Mouse (Mus musculus) frontal cortex, postnatal 36 days (tissue): ENCODE results near the gene Arl5c.
A peak's percentile ranks its signal among the peaks of the same experiment; 100 is the strongest.

Source experiments
- DNase-seq, 2 experiments: peaks; one replicate each; pipeline ENCODE4 v3.0.0; 2022; ENCODE audit warnings: low spot score in 2 of 2

Arl5c gene

DNA sequence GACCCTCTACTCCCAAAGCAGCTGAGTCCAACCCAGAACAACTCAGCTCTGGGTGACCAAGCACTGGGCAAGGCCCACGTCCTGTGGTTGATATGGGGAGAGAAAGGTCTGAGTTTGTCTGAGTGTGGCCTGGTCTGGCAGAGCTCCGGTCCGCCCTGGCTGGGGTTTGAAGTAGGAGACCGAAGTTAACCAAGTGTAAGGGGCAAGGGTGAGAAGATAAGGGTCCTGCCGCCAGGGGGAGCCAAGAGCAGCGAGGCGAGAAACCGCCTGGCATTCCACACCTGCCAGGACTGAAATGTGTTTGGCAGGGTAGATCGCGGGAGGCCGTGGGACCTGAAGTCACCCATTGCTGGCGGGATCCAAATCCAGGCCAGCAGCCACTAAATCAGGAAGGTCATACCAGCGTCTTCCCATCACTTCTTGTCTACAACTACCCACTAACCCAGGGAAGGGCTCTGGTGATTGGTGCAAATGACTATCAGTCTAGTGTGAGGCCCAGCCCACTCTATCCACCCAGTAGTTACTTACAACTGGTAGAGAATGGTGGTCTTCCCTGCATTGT is 1.4 kb downstream of the Arl5c start:
- no peak for DNase-seq

DNA sequence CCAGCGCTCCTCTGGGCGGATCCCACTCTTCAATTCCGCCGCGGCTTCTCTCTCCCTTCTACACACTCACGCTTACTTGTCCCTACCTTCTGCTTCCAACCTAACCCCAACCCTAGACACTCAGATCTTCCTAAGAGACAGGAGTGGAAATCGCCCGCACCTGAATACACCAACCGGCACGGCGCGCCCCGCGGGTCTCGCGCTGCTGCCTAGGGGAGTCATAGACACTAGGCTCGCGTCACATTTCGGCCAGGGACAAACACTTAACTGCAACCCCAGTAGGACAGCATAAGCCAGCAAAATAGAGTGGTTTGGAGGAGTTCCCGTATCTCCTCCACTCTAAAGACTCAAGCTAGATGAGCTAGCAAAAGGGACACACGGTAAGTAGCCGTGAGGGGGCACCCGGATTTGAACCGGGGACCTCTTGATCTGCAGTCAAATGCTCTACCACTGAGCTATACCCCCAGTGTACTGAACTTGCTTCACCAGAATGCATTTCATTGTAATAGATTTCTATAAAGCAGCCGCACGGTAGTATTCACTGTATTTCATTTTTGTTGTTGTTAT is 7.4 kb downstream of the Arl5c start:
- DNase-seq = peak; percentile 88 to 92

DNA sequence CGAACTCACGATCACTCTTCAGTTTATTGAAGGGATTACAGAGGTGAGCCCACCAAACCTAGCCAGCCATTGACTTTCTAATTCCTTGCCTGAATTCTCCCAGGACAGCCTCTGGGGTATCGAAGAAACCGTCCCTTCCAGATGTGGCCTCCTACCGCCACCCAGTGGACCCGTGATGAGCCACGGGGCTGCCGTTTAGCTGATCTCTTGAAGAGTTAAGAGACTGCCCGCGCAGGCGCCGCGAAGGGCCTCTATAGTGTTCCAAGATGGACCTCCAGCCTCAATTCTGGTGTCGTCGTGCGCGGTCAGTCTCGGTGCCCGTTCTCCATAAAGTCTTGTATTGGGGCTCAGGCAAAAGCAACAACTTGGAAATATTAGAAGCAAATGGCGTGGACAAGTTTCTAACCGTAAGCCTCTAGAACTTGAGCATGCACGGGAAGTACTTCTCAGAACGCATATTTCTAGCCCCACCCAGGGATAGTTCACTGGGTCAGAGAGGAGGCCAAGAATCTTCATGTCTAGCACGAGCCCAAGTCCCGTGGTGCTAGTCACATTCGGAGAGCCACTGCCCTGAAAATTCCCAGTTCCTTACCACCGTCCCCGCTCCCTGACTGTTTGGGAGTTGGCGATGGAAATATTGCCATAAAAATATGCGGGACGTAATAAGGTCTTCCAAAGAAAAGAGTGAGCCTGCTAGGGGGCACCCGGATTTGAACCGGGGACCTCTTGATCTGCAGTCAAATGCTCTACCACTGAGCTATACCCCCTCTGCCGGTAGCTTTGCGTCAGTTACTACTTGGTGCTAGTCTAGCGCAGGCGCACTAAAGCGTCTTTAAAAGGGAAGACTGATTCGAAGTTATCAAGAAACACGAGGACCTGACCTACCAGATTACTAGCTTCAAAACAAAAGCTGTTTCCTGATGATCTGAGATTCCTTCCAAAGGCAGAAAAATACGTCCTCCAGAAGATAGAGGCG is 8.1 kb downstream of the Arl5c start:
- DNase-seq = peak; percentile 99

DNA sequence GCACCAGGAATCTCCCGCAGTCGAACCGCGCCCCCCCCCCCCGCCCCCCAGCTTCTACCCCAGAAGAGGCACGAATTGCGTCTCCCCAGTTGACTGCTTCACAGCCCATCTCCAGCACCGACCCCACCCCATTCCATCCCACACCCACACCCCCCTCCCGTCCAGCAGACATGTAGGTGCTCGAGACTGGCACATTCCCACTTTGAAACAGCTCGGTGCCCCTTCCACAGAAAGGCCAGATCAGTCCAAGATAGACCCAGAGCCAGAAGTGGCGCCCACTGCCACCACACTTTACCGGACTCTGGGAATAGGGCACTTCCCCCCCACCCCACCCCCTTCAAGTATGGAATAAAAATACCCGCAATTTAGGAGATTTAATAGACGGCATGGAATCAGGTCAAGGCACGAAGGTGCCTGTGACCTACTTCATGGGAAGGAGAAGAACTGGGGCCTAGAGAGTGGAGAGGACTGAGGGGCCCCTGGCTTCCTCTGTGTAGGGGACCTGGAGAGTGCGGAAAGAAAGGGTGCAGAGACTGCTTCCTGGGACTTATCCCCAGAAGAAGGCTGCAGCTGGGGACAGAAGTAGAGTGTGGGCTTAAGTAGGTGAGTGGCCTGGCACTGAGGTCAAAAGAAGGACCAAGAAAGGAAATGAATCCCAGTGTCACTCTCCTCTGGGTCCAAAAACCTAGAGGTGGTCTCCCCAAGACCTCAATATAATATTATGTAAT is 9.1 kb downstream of the Arl5c start:
- no peak for DNase-seq

DNA sequence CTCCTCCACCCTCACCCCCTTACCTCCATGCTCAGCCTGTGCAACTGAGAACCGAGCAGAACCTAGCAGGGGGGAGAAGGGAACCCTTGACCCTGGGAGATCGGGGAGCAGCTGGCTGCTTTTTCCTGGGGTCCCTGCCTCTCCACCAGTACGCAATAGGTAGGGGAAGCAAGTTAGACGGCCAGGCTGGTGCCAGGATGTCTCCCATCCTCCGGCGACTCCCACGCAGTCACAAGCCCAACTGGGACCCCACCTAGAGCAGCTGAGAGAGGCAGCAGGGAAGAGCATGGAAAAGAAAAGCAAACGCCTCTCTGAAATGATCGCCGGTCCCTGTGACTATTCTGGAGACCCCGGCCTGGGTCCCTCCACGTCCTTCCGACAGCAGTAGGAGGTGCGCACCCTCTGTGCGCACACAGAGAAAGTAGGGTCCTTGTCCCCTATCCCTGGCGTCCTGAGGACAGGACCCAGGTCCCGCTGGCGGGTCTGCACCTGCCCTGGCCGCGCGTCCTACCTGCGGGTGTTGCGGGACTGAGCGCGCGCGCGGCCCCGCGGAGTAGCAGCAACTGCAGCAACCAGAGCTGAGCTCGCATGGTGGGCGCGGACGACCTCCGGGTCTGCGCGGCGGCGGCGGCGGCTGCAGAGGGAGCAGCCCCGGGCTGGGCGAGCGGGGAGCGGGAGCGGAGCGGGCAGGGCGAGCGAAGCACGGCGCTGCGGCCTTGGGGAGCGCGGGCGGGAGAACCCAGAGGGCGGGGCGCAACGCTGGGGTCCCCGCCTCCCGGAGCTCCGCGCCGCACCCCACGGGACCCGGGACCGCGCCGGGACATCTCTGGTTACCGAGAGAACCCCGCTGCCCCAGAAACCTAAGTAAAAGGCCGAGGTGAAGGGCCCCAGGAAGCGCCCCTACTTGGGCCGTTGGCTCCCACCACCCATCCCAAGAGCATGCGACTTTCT is 10.0 kb downstream of the Arl5c start, which contains the start of gene Plxdc1:
Gene Plxdc1, minus strand, starts transcription at position 718 of the 951 bp plus-strand sequence.
- no peak for DNase-seq

DNA sequence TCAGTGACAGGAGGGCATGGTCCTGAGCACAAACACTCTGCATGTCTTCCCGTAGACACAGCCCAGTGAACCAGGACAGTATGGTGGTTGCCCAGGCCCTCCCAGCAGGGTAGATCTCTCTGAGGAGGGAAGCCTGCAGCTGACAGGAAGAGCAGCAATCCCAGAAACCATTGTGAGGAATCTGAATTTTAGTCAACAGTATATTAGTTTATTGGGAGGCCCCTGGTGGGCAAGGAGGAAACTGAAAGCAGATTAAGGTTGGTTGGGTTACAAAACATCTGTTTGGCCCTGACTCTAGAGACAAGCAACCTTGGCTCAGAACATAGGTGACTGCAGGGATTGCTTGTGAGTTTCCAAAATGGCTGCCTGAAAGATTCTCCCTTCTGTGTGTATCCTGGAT is 12.0 kb downstream of the Arl5c start:
- DNase-seq = no peak

DNA sequence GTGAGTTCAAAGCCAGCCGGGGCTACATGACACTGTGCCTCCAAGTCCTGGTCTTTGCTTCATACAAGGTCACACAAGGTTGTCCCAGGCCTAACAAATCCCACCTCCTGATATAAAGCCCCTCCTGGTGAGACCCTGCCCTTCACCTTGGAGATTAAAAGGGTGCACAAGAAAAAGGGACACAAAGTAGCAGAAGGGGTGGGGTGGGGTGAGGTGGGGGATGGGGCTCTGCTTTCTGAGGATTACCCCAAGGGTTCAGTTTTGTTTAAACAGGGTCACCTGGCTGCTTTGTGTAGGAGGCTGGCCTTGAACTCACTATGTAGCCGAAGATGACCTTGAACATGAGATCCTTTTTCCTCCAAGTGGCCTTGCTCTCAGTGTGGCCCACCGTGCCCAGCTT is 12.5 kb downstream of the Arl5c start:
- no peak for DNase-seq

DNA sequence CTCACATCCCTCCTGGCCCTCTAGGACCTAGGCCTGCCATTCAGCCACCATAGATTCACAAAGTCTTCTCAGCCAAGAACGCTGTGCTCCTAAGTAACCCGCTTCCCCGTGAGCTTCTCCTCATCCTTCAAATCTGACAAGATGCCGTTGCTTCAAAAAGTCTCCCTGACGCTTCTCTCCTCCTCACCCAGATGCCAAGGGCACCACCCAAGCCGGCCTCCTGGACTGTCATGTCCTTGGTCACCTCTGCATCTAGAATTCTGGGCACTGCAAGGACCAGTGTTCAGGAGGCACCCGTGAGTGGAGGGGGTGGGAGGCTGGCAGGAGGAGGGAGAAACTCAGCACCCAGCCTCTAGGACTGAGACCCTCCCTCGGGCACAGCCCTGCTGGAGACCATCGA is 13.3 kb downstream of the Arl5c start:
- DNase-seq = no peak

DNA sequence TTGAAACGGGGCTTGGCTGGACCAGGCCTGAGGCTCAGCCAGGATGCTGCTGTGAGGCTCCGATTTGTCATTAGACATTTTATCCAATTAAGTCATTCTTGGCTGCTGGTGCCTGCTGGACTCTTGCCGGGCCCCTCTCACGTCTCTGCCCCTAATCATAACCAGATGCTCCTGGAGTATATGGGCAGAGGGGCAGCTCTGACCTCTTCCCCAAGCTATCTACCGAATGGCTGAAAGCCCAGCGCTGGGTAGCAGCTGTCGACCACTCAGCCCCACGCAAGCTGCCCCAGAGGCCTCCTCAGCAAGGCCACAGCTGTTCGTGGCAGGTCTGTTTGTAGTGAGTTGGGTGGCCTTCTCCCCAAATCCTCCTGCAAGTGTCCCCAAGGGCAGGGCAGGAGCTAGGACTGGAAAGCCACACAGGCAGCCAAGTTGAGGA is 15.4 kb downstream of the Arl5c start:
- no peak for DNase-seq

DNA sequence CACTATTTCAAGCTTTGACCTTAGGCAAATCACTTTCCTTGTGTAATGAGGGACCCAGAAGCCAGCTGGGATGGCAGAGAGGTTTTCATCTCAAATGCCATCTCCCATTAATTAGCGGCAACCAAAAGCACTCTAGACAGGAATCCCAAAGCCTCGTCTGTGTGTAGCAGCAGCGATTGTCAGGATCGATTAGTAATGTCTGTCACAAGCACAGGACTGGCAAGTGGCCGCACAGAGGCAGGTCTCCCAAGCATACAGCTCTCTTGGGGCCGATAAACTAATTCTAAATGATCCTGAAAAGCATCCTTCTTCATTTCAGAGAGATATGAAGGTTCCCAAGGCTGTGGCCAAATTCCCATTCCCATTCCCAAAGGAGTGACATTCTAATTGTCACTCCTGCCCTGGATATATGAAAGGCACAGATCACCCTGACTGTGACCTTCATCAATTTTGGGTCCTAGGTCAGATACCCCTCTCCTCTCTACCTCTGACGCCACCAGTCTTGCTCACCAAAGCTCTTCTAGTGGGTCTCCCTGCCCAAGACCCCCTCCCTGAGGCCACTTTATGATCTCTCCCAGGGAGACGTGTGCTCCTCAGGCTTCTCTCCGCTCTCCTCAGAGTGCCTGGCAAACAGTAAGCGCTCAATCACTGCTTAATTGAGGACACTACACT is 16.0 kb downstream of the Arl5c start:
- DNase-seq = no peak

DNA sequence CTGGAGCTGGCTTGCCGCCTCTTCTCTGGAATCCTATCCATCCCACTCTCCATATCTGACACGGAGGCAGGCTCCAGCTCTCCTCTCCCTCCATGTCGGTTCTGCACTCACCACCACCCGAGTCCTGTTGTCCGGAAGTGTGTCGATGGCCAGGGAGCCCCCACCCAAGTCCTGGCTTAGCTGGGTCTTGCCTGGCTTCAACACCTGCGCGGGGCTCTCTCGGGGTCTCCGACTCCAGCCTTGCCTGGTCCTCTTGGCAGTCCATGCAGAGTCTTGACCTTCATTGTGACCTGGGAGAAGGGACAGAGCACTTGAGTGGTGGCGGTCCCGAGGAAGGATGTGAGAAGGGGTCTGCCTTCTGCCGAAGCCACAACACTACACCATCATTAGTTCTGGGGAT is 17.6 kb downstream of the Arl5c start:
- no peak for DNase-seq

DNA sequence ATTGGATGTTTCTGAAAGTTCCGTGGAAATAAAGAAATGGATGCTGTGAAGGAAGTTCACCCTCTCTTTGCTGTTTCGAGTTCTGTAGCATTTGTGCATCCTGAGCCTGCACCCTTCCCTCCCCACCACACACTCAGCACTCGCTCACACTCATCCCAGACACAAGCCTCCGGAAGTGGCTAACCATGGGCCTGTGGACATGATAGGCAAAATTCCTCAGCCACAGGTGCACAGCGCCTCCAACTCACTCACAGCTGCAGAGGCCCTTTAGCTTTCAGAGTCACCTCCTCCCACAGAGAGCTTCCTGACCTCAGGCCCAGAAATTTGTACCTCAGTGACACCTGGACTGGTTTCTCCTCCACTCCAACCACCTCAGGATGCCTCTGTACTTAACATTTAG is 18.2 kb downstream of the Arl5c start:
- no peak for DNase-seq

DNA sequence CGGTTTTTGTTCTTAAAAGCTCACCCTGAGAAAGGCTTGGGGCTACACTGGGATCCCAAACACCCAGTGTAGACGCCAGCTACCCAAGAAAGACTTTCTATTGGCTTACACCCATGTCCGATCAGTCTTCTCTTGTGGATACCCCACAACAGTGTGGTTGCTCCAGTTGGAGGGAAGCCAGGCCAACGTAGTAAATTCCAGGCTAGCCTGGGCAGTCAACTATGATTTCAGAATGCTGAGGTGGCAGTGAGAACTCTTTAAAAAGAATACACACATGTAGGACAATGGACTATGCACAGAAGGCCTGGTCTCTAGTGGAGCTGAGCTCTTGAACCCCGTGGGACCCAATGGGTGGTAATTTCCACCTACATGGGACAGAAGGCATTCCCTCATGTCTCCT is 21.2 kb downstream of the Arl5c start:
- DNase-seq = no peak

DNA sequence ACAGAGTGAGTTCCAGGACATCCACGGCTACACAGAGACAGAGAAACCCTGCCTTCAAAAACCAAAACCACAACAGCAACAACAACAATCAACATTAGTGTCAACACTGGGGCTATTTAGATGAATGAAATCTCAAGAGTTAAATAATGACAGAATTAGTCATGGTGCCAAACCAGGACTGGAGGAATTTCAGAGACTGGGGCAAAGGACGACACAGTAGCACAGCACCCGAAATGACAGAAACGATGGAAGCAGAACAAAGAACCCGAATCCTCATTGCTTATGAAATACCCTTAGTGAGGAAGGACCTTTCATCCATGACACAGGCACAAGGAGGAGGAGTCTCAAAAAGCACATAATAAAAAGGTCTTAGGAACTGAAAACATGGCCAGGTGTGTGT is 21.8 kb downstream of the Arl5c start:
- no peak for DNase-seq

DNA sequence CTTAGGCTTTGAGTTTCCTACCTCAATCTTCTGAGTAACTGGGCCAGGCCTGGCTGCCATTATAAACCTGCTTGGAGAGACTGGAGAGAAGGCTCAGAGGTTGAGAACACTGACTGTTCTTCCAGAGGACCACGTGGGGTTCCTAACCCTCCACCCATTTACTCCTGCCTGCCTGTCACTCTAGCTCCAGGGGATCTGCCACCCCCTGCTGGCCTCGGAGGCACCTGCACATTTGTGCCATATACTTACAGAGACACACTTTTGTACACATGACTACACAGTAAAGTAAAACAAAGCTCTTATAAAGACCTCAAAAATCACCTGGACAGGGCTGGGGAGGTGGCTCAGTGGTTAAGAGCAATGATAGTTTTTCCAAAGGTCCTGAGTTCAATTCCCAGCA is 23.5 kb downstream of the Arl5c start:
- DNase-seq = no peak

DNA sequence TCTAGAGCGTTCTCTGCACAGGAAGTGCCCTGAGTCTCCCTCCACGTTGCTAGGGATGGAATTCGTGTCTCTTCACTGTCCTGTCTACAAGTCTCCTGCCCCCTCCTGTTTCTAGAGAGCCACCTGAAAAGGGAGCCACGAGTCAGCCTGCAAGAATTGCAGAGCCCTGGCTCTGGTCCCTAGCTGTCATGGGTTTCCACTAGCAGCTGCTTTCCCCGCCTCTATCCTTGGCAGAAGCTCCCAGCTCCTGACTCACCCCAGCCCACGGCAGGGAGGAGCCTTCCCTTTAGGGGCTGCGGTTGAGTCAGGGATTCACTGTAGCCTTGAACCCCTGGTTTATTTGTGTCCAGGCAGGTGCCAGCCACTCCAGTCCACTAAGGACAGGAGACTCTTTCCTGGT is 24.7 kb downstream of the Arl5c start:
- peak; percentile 88 to 92 for DNase-seq

DNA sequence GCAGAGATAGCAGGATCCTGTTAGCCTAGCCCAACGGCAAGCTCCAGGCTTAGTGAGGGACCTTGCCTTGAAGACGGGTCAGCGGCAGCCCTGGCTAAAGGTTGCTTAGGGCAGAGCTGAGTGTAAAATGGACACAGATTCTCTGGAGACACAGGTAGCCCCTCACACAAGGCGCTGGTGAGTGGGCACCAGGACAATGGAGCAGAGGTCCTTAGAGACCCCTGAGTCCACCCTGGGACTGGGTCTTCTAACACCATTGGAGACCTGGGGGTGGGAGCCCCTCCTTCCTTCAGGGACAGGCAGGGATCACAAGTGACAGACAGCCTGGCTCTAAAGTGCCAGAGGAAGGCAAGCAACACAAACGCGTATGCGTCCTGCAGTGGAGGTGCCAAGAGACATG is 25.2 kb downstream of the Arl5c start:
- DNase-seq = no peak

DNA sequence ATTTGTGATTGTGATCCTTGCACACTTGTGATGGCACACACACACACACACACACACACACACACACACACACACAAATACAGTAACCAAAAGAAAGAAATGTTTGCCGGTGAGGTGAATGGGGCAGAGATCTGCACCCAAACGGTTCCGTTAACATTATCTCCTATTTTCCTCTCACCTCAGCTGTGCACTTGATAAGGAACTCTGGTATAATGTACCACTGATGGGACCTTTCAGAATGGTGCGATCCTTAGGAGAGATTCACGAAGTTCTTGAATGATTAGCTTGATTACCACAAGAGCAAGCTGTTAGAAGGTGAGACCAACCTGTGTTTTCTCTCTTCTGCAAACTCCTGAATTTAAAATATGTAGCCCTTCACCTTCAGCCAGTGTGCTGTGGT is 27.6 kb downstream of the Arl5c start:
- no peak for DNase-seq

DNA sequence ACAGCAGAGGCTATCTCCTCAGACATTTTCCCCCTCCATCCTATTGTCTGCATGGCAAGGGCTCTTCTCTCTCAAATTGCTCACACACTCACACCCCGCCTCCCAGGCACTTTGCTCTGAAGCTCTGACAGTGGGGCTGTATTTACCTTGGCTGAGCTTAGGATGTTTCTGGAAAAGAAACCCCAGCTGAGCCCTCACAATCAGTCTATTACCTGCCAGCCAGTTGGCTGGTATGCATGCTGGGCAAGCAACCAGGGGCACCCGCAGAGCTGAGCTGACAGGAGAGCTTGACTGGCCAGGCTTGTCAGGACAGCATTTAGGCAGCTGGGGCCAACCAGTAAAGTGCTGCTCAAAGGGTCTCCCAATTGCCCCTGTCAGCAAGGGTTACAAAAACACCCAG is 28.9 kb downstream of the Arl5c start:
- DNase-seq = no peak

DNA sequence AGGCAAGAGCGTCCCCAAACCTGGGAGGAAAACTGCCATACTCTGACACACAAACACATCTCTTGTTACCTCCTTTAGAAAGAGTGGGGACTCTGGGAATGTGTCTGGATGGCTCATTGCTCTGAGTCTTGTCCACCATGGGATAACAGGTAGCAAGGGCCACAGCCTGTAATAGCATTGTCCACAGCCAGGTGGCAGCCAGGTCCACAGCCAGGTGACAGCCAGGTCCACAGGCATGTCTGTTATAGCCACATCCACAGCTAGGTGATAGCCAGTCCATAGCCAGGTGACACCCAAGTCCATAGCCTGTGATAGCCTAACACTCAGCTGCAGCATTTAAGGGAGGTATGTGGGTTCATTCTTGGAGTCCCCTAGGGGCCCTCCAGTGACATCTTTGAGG is 35.1 kb downstream of the Arl5c start:
- no peak for DNase-seq

DNA sequence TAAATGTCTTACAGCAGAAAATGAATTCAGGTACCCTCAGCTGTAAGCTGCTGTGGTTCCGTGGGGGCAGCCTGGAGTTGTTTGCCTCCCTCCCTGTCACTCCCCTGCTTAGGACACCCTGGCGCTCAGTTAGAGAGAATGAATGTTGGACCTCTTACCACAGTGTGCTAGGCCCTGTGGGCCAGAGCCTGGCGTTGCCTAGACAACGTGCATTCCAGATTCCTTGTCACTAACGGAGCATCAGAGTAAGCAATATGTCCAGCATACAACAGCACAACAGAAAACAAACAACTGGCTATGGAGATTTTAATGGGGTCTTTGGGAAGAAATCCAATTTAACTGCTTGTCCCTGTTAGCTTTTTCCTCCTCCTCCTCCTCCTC is 36.7 kb downstream of the Arl5c start:
- no peak for DNase-seq
